Mouse (Mus musculus) midbrain, embryonic 13.5 days (tissue): ENCODE results near the gene Krt84. TPM values are rescaled to one million over a fixed set of nuclear protein-coding genes. Genes with fewer than 3 reads are reported as not detected.
"Not testable (repeated sequence)": the region's sequence is repeated elsewhere in the genome, so short reads cannot be mapped to it uniquely, and the experiment has no call there.

Experiments used
- ATAC-seq: fragments of 200-750 bp; cut with Nextera tagmentation; 2 replicates; pipeline ENCODE4 v1.8.0; 2017; ENCODE audit warnings: mild to moderate bottlenecking, moderate TSS enrichment, moderate library complexity
- H3K27ac ChIP-seq: fragments of 300-500 bp; sonication (generic); 2 replicates; pipeline ENCODE4 v1.5.1; 2015; ENCODE audit warnings: inconsistent platforms, mild to moderate bottlenecking, moderate library complexity
- H3K27me3 ChIP-seq: fragments of 300-500 bp; sonication (generic); 2 replicates; pipeline ENCODE4 v1.6.1; 2015; ENCODE audit warnings: mild to moderate bottlenecking, inconsistent platforms
- H3K36me3 ChIP-seq: fragments of 300-500 bp; sonication (generic); 2 replicates; pipeline ENCODE4 v1.6.1; 2015; ENCODE audit warnings: mild to moderate bottlenecking, inconsistent platforms
- H3K4me1 ChIP-seq: fragments of 300-500 bp; sonication (generic); replicated peaks from 2 replicates; pipeline ENCODE4 v1.6.1; 2015; ENCODE audit warnings: inconsistent platforms
- H3K4me2 ChIP-seq: fragments of 300-500 bp; sonication (generic); replicated peaks from 2 replicates; pipeline ENCODE4 v1.6.1; 2015; ENCODE audit warnings: moderate library complexity, mild to moderate bottlenecking, inconsistent platforms
- H3K4me3 ChIP-seq: fragments of 300-500 bp; sonication (generic); replicated peaks from 2 replicates; pipeline ENCODE4 v1.5.1; 2015; ENCODE audit warnings: mild to moderate bottlenecking, inconsistent platforms
- H3K9ac ChIP-seq: fragments of 300-500 bp; sonication (generic); replicated peaks from 2 replicates; pipeline ENCODE4 v1.6.1; 2015; ENCODE audit warnings: mild to moderate bottlenecking, inconsistent platforms
- H3K9me3 ChIP-seq: fragments of 300-500 bp; sonication (generic); 2 replicates; pipeline ENCODE4 v1.6.1; 2016; ENCODE audit warnings: mild to moderate bottlenecking, inconsistent platforms
- WGBS: fragments of 180-500 bp; shearing (Covaris S2); methylation state at CpG from one replicate; pipeline ENCODE4 v1.1.7; 2015; 5-methylcytosine and 5-hydroxymethylcytosine counted together
- polyA plus RNA-seq: library from polyadenylated mRNA; unstranded; fragments of >200 nt; fragmentation: Nextera tagmentation; extraction: Ambion mirVana; gene quantifications from 2 replicates; pipeline ENCODE4 v1.2.1, GENCODE M21; 2015

The Krt84 gene
- polyA plus RNA-seq, 1 experiment from 2014 or later = not detected

DNA sequence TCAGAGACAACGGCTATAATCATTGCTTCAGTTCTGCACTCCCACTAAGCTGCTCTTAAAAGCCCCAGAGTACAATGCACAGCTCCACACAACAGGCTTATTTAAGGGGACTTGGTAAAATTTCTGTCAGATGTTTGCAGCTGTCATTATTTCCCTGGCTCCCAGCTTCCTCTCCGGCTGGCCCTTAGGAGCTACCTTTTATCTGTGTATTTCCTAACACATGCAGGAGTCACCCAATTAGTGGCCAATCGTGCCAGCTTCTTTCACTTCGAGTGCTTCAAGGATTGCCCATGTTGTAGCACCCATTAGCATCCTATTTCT, 5.9 kb upstream of the Krt84 start:
- Histone ChIP-seq H3K9me3 (no peaks in the 10 kb centered on the region), H3K4me3 (no peak overlapping the region), H3K27ac (no peak overlapping the region), H3K36me3 (no peaks in the 10 kb centered on the region), H3K4me1 (0 out of 2 replicates have a peak, but pooled peaks cover 5% of the 10 kb centered on the region), H3K9ac (no peak overlapping the region), H3K27me3 (no peaks in the 10 kb centered on the region), H3K4me2 (no peak overlapping the region)
- 68% methylated on average over 4 of the region's 4 CpGs for WGBS
- no peak for ATAC-seq

DNA sequence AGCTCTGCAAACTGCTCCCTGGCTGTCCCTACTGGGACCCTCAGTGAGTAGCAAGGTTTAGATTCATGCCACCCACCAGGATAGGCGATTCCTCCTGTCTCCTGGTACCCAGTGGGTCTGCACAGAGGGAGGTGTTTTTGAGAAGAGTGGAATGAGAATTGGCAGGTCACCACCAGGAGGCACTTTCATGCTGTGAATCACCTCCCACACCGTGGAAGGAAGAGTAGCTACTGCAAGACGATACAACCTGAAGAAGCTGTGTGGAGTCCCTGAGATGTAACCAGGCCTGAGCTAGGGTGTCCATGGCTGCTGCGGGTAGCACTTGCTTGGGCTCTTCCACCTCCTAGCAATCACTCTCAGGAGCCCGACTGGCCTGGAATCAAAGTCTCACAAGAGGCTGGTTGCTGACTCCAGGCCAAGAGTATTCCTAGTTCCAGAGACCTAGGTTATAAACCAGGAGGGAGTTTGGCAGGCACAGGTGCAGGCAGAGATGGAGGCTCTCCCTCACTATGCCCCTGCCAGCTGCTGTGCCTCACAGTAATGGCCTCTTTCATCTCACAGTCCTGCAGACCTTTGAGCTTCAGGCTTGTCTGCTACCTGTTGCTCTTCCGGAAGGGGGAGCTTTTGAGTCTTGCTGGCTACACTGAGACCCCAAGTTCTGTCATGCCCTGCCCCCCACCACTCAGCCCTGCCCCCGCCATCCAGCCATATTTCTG, 5.4 kb upstream of the Krt84 start:
- H3K36me3 ChIP-seq = no peaks in the 10 kb centered on the region
- 49% methylated on average over 7 of the region's 7 CpGs for WGBS
- 0 out of 2 replicates have a peak, but pooled peaks cover 5% of the 10 kb centered on the region for H3K4me1 ChIP-seq

DNA sequence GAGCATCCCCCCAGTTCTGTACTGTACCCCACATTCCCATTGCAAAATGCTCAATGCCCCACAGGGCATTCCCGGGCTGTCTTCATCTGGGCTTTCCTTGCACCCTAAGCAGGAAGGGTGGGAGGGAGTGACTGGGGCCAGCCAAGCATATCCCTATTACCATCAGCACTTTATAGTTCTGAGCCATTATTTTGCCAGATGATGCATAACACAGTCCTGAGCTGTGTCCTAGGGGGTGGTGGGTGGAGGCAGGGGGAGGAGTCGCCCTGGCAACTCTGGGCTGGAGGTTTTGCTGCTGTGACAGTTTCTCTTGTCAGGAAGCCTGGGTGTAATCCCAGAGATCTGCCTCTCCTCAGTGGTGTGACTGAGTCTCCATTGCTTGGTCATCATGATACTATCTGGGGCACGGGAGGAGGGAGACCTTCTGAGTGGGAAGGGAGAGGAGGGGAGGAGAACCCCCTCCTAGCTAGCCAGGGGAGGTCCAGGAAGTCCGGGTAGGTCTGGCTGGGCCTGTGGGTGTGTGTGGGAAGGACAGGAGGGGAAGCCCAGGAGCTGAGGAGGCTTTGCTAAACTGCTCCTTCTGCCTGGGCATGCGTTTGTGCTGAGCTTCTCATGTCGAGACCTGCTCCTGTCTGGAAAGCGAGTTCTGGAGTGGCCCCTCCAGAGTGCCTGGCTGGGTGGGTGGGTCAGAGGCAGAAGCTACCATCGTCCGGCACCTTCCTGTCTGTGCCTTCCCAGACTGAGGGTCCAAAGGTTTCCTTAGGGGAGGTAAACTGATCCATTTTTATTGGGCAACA, 3.6 kb upstream of the Krt84 start:
- no peaks in the 10 kb centered on the region for H3K9me3 ChIP-seq
- H3K27me3 ChIP-seq = no peaks in the 10 kb centered on the region
- no peak overlapping the region for H3K4me2 ChIP-seq
- no peak for ATAC-seq
- no peak overlapping the region for H3K27ac ChIP-seq
- H3K4me3 ChIP-seq = no peak overlapping the region
- H3K4me1 ChIP-seq = 0 out of 2 replicates have a peak, but pooled peaks cover 5% of the 10 kb centered on the region
- H3K9ac ChIP-seq = no peak overlapping the region
- no peaks in the 10 kb centered on the region for H3K36me3 ChIP-seq
- WGBS = 67% methylated on average over 9 of the region's 9 CpGs

More for the DNA sequence above, 5.4 kb upstream of the Krt84 start:
- Histone ChIP-seq H3K27ac (no peak overlapping the region), H3K4me3 (no peak overlapping the region), H3K9ac (no peak overlapping the region), H3K4me2 (no peak overlapping the region), H3K9me3 (no peaks in the 10 kb centered on the region), H3K27me3 (no peaks in the 10 kb centered on the region)
- no peak for ATAC-seq

DNA sequence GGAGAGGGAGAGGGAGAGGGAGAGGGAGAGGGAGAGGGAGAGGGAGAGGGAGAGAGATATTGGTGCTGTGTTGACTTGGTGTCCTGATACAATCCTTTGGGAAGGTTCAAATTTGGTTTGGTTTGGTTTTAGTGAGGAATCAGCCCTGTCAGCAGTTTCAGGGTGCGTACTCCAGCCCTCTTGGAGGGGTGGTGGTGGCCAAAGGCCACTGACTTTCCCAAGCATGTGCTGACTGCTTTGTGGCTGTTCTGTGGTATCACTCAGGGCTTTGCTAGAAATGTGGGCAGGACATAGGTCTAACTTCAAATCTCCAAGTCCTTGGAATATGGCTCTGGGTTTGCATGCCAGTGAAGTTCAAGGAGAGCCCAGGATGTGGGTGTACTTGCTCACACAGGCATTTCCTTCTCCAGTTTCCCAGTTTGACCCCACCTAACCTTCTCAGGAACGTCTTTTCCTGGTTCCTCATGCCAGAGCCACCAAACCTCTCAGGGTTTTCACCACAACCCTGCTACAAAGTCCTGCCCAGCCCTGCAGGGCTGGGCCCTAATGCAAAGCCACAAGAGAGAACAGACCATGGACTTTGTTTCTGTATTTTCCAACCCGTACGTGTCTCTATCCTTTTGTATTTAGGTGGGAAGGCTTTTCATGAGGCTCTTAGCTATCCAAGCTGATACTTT, 9.9 kb downstream of the Krt84 start:
- Histone ChIP-seq H3K4me2 (no peak overlapping the region), H3K36me3 (no peaks in the 10 kb centered on the region), H3K4me1 (no peaks in the 10 kb centered on the region), H3K4me3 (no peak overlapping the region), H3K9ac (no peak overlapping the region), H3K9me3 (no peaks in the 10 kb centered on the region), H3K27me3 (0 out of 2 replicates have a peak, but pooled peaks cover 6% of the 10 kb centered on the region), H3K27ac (no peak overlapping the region)
- no peak for ATAC-seq
- WGBS = 83% methylated on average over 4 of the region's 4 CpGs

DNA sequence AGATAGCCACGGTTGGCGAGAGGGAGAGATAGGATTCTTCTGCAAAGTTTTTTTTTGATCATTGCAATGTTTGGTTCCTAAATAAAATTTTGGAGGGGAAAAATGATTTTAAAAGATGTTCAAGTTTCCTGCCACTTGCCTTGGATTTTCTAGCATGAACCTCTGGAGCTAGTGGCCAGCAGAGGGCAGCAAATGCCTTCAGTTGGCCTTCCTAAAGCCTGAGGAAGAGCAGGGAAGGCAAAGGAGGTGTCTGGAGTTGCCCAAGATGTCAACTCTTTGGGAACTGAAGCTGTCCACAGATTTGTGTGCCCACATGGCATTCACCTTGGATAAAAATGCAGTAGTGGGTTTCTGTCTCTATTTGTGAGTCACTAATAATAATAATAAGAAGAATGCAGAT, 12.8 kb downstream of the Krt84 start:
- WGBS = 8% methylated on average over 2 of the region's 2 CpGs
- H3K4me1 ChIP-seq = no peaks in the 10 kb centered on the region
- no peak overlapping the region for H3K4me2 ChIP-seq
- 0 out of 2 replicates have a peak, but pooled peaks cover 6% of the 10 kb centered on the region for H3K27me3 ChIP-seq
- H3K9ac ChIP-seq = no peak overlapping the region
- no peak overlapping the region for H3K27ac ChIP-seq
- no peak overlapping the region for H3K4me3 ChIP-seq
- no peaks in the 10 kb centered on the region for H3K9me3 ChIP-seq
- H3K36me3 ChIP-seq = no peaks in the 10 kb centered on the region
- ATAC-seq = no peak

DNA sequence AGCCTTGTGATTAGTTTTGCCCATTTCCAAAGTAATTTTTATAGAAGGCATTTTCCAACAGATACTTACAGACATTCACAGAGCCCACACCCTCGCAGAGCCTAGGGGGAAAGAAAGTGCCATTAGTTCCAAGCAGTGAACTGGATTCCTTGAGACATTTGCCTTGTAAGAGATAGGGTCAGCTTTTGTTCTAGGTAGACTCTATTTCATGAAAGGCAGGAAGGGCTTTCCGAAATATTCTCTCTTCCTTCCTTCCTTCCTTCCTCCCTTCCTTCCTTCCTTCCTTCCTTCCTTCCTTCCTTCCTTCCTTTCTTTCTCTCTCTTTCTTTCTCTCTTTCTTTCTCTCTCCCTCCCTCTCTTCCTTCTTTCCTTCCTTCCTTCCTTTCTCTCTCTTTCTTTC, 15.5 kb downstream of the Krt84 start, which contains the start of gene Gm49425:
Gm49425 (minus strand) TSS at position 101 of the 400 bp plus-strand sequence.
- 78% methylated on average over 2 of the region's 2 CpGs for WGBS
- not testable (repeated sequence) for ATAC-seq

DNA sequence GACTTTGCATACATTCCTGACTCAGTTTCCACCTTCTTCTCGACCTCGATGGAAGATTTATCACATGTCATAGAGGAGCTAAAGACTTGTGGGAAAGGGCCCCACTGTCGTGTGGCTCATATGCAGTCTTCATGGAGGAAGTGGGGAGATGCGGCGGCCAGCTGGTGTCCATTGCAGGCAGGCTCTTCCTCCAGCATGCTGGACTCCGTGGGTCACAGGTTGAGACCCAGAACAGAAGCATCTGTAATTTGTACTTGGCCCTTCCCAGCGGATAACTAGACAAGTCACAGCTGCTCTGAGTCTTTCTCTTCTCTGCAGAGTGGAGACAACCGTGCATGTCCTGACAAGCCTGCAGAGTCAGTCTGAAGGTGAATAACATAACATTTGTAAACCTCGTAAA, 24.4 kb downstream of the Krt84 start:
- Histone ChIP-seq H3K4me1 (no peaks in the 10 kb centered on the region), H3K36me3 (no peaks in the 10 kb centered on the region), H3K4me2 (no peak overlapping the region), H3K9me3 (no peaks in the 10 kb centered on the region), H3K27me3 (no peaks in the 10 kb centered on the region), H3K9ac (no peak overlapping the region), H3K27ac (no peak overlapping the region), H3K4me3 (no peak overlapping the region)
- ATAC-seq = no peak
- WGBS = 87% methylated on average over 9 of the region's 9 CpGs

More for the DNA sequence above, 15.5 kb downstream of the Krt84 start, which contains the start of gene Gm49425:
- H3K9ac ChIP-seq, H3K4me3 ChIP-seq, H3K4me2 ChIP-seq, H3K9me3 ChIP-seq, H3K27me3 ChIP-seq, H3K4me1 ChIP-seq, H3K36me3 ChIP-seq, H3K27ac ChIP-seq: not testable (repeated sequence)

DNA sequence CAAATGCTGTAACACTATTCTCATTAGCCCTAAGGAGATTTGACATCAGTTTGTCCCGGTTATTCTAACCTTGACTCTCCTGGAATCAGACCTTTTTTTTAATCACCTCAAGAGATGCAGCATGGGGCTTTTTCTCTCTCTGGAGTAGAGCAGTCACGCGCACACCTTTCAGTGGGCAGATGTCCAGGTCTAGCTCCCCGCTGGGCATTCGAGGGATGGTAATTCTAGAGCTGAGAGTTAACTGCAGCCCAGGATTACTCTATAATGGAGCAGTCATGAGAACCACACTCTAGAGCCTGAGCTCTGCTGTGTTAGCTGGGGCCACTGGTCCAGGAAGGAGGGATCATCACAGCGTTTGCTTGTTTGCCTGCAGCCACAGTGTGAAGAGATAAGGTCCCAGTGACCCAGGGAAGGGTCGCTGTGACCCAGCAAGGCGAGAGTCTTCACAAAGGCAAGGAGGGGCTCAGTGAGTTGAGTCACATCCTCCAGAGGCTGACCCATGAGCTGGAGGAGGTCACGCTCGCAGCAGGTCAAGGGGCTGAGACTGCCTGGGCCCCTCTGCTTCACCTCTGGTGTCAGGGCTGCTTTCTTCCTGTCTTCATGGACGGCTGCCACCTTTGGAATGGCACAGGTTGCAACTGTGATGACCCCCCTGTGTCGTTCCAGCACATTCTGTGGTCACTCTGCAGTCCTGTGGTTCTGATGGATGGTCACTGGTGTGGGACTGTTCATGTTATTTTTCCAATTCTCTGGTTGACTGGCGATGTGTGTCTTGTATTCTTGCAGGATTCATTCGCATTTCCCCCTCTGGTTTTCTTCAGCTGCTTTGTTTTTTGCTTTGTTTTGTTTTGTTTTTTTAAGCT, 25.5 kb downstream of the Krt84 start:
- WGBS = 64% methylated on average over 14 of the region's 14 CpGs
- Histone ChIP-seq H3K4me3 (no peak overlapping the region), H3K9me3 (no peaks in the 10 kb centered on the region), H3K27me3 (no peaks in the 10 kb centered on the region), H3K4me1 (no peaks in the 10 kb centered on the region), H3K4me2 (no peak overlapping the region), H3K9ac (no peak overlapping the region), H3K27ac (no peak overlapping the region), H3K36me3 (no peaks in the 10 kb centered on the region)
- ATAC-seq = no peak

DNA sequence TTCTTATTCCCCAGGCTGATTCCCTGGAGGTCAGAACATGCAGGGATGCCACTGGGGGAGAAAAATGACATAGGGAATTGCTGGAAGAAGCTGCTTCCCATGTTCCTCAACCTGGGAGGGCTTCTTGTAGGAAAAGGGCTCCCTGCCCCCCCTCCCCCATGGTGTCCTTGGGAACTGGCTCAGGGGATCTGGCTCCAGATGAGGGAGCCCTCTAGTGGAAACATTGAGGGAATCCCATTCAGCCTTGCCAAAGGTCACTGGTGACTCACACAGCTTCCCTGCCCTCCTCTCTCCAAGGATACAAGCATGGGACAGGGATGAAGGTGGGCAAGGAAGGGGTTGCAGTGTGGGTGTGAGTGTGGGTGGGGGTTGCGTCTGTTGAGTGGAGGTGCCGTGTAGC, 35.4 kb downstream of the Krt84 start:
- Histone ChIP-seq H3K9ac (no peak overlapping the region), H3K36me3 (no peaks in the 10 kb centered on the region), H3K27ac (no peak overlapping the region), H3K4me2 (no peak overlapping the region), H3K9me3 (no peaks in the 10 kb centered on the region), H3K4me3 (no peak overlapping the region), H3K4me1 (no peaks in the 10 kb centered on the region), H3K27me3 (no peaks in the 10 kb centered on the region)
- 67% methylated on average over 2 of the region's 2 CpGs for WGBS
- no peak for ATAC-seq

DNA sequence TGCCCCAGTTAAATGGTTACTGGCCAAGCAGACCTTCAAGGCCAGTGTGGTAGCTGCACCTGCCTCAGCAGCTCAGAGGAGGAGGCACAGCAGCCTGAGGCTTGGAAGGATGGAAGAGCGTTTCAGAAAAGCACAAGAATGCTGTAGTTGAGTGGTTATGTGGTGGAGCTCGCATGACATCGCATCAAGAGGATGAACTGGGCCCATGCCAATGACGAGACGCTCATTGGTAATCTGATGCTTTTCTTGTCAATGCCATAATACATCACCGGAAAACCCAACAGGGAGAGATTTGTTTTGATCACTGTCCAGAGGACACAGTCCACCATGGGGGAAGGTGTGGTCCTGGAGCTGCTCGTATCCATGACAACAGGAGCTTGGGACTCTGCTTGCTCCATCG, 37.4 kb downstream of the Krt84 start:
- 92% methylated on average over 8 of the region's 8 CpGs for WGBS

DNA sequence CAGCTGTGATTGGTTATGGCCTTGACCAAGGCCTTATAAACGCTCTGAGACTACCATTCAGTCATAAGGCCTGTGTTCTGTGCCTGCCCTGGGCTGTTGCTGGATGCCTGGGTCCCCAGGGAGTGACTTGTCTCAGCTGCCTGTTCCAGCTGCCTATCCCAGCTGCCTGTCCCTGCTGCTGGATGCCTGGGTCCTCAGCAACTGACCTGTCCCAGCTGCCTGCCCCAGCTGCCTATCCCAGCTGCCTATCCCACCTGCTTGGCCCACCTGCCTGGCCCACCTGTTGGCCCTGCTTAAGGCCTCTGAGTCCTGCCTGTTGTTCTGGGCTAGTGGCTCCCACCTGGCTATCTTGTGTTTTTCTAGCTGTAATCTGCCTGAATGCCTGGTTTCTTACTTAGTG, 38.4 kb downstream of the Krt84 start:
- no peaks in the 10 kb centered on the region for H3K36me3 ChIP-seq
- ATAC-seq = no peak
- H3K4me1 ChIP-seq = no peaks in the 10 kb centered on the region
- H3K4me3 ChIP-seq = no peak overlapping the region
- 69% methylated on average over 1 of the region's 1 CpGs for WGBS
- H3K27me3 ChIP-seq = no peaks in the 10 kb centered on the region
- H3K4me2 ChIP-seq = no peak overlapping the region
- no peak overlapping the region for H3K27ac ChIP-seq
- no peak overlapping the region for H3K9ac ChIP-seq
- no peaks in the 10 kb centered on the region for H3K9me3 ChIP-seq

More for the DNA sequence above, 37.4 kb downstream of the Krt84 start:
- no peak overlapping the region for H3K9ac ChIP-seq
- no peak for ATAC-seq
- no peak overlapping the region for H3K4me3 ChIP-seq
- H3K27ac ChIP-seq = no peak overlapping the region
- H3K27me3 ChIP-seq = no peaks in the 10 kb centered on the region
- no peak overlapping the region for H3K4me2 ChIP-seq
- no peaks in the 10 kb centered on the region for H3K36me3 ChIP-seq
- H3K4me1 ChIP-seq = no peaks in the 10 kb centered on the region
- H3K9me3 ChIP-seq = no peaks in the 10 kb centered on the region
